Mouse (Mus musculus) embryonic facial prominence, embryonic 13.5 days (tissue): ENCODE measurements around the gene Srarp. TPM values are rescaled to one million over a fixed set of nuclear protein-coding genes. Genes with fewer than 3 reads are reported as not detected.

Experiments used
- ATAC-seq: fragments of 200-750 bp; cut with Nextera tagmentation; 2 replicates; pipeline ENCODE4 v1.8.0; 2017; ENCODE audit warnings: low read depth; ENCODE audit not compliant: insufficient number of reproducible peaks, insufficient read depth, low FRiP score, low TSS enrichment
- H3K27ac ChIP-seq: fragments of 300-500 bp; sonication (generic); 2 replicates; pipeline ENCODE4 v1.5.1; 2015; ENCODE audit warnings: moderate library complexity, mild to moderate bottlenecking, inconsistent platforms
- H3K27me3 ChIP-seq: fragments of 300-500 bp; sonication (generic); 2 replicates; pipeline ENCODE4 v1.6.1; 2015; ENCODE audit warnings: mild to moderate bottlenecking, inconsistent platforms
- H3K36me3 ChIP-seq: fragments of 300-500 bp; sonication (generic); 2 replicates; pipeline ENCODE4 v1.6.1; 2015; ENCODE audit warnings: mild to moderate bottlenecking, inconsistent platforms
- H3K4me1 ChIP-seq: fragments of 300-500 bp; sonication (generic); 2 replicates; pipeline ENCODE4 v1.6.1; 2015; ENCODE audit warnings: inconsistent platforms
- H3K4me2 ChIP-seq: fragments of 300-500 bp; sonication (generic); 2 replicates; pipeline ENCODE4 v1.6.1; 2015; ENCODE audit warnings: moderate library complexity, mild to moderate bottlenecking, inconsistent platforms
- H3K4me3 ChIP-seq: fragments of 300-500 bp; sonication (generic); 2 replicates; pipeline ENCODE4 v1.5.1; 2015; ENCODE audit warnings: mild to moderate bottlenecking, inconsistent platforms
- H3K9ac ChIP-seq: fragments of 300-500 bp; sonication (generic); 2 replicates; pipeline ENCODE4 v1.6.1; 2015; ENCODE audit warnings: mild to moderate bottlenecking, inconsistent platforms
- H3K9me3 ChIP-seq: fragments of 300-500 bp; sonication (generic); 2 replicates; pipeline ENCODE4 v1.6.1; 2016; ENCODE audit warnings: inconsistent platforms
- WGBS: fragments of 180-500 bp; shearing (Covaris S2); methylation state at CpG from one replicate; pipeline ENCODE4 v1.1.7; 2015; ENCODE audit warnings: mixed read lengths; 5-methylcytosine and 5-hydroxymethylcytosine counted together
- polyA plus RNA-seq: library from polyadenylated mRNA; unstranded; fragments of >200 nt; fragmentation: Nextera tagmentation; extraction: Ambion mirVana; gene quantifications from 2 replicates; pipeline ENCODE4 v1.2.1, GENCODE M21; 2015

Gene Srarp
- polyA plus RNA-seq, 1 experiment from 2014 or later = not detected

- ATAC-seq = no peak
- H3K27ac ChIP-seq = no peak overlapping the region
- H3K9me3 ChIP-seq = no peaks in the 10 kb centered on the region
- H3K27me3 ChIP-seq = peaks cover 20% of the 10 kb centered on the region
- no peak overlapping the region for H3K4me3 ChIP-seq
- peaks cover 29% of the 10 kb centered on the region for H3K4me1 ChIP-seq
- no peaks in the 10 kb centered on the region for H3K36me3 ChIP-seq
- no peak overlapping the region for H3K4me2 ChIP-seq
- WGBS = 79% methylated on average over 5 of the region's 5 CpGs
- H3K9ac ChIP-seq = no peak overlapping the region
Measured at GRCm38 (mm10) chr4:141423288-141423687, 12.6 kb downstream of the Srarp start.

GRCm38 (mm10) chr4:141422841-141423240 is 13.1 kb downstream of the Srarp start:
- Histone ChIP-seq H3K9me3 (no peaks in the 10 kb centered on the region), H3K4me1 (peaks cover 29% of the 10 kb centered on the region), H3K4me3 (no peak overlapping the region), H3K36me3 (no peaks in the 10 kb centered on the region), H3K4me2 (no peak overlapping the region), H3K27me3 (peaks cover 20% of the 10 kb centered on the region), H3K9ac (no peak overlapping the region), H3K27ac (no peak overlapping the region)
- ATAC-seq = no peak
- whole genome bisulfite sequencing = 81% methylated on average over 5 of the region's 5 CpGs

- Histone ChIP-seq H3K4me1 (peaks cover 25% of the 10 kb centered on the region), H3K27ac (no peak overlapping the region), H3K9me3 (no peaks in the 10 kb centered on the region), H3K9ac (peak overlapping the region; percentile 46; the same call in 1 of the 2 replicates), H3K4me3 (no peak overlapping the region), H3K4me2 (no peak overlapping the region), H3K27me3 (peaks cover 20% of the 10 kb centered on the region), H3K36me3 (no peaks in the 10 kb centered on the region)
- ATAC-seq = no peak
- WGBS = 67% methylated on average over 14 of the region's 14 CpGs
Measured at GRCm38 (mm10) chr4:141421423-141421822, 14.5 kb downstream of the Srarp start.

- Histone ChIP-seq H3K36me3 (no peaks in the 10 kb centered on the region), H3K9ac (no peak overlapping the region), H3K4me2 (no peak overlapping the region), H3K27ac (no peak overlapping the region), H3K9me3 (no peaks in the 10 kb centered on the region), H3K27me3 (peaks cover 20% of the 10 kb centered on the region), H3K4me1 (peaks cover 20% of the 10 kb centered on the region), H3K4me3 (no peak overlapping the region)
- 48% methylated on average over 9 of the region's 9 CpGs for WGBS
- ATAC-seq = no peak
Measured at GRCm38 (mm10) chr4:141420886-141421285, 15.0 kb downstream of the Srarp start.

GRCm38 (mm10) chr4:141420192-141420829 is 15.6 kb downstream of the Srarp start, which contains the start of gene Hspb7:
Gene Hspb7 (plus strand): TSS chr4:141420779.
- ATAC-seq = no peak
- peak within 1 kb of the TSS; percentile 46; the same call in 1 of the 2 replicates for H3K9ac ChIP-seq
- peaks cover 15% of the 10 kb centered on the region for H3K4me1 ChIP-seq
- H3K4me2 ChIP-seq = no peak within 1 kb of the TSS
- H3K27ac ChIP-seq = no peak within 1 kb of the TSS
- H3K27me3 ChIP-seq = peaks cover 20% of the 10 kb centered on the region
- no peak within 1 kb of the TSS for H3K4me3 ChIP-seq
- H3K9me3 ChIP-seq = no peaks in the 10 kb centered on the region
- 50% methylated on average over 9 of the region's 9 CpGs for whole genome bisulfite sequencing
- no peaks in the 10 kb centered on the region for H3K36me3 ChIP-seq

GRCm38 (mm10) chr4:141419398-141420191 is 16.3 kb downstream of the Srarp start:
- Histone ChIP-seq H3K9ac (no peak overlapping the region), H3K4me3 (no peak overlapping the region), H3K9me3 (no peaks in the 10 kb centered on the region), H3K4me2 (no peak overlapping the region), H3K27me3 (peaks cover 14% of the 10 kb centered on the region), H3K4me1 (peaks cover 10% of the 10 kb centered on the region; the same call in 1 of the 2 replicates), H3K27ac (no peak overlapping the region), H3K36me3 (no peaks in the 10 kb centered on the region)
- 70% methylated on average over 27 of the region's 27 CpGs for WGBS
- ATAC-seq = no peak

GRCm38 (mm10) chr4:141415924-141416323 is 20.0 kb downstream of the Srarp start, which contains the start of gene Clcnkb:
Gene Clcnkb (minus strand): TSS chr4:141416014.
- Histone ChIP-seq H3K9me3 (no peaks in the 10 kb centered on the region), H3K9ac (no peak within 1 kb of the TSS), H3K27ac (no peak within 1 kb of the TSS), H3K4me3 (no peak within 1 kb of the TSS), H3K4me1 (peaks cover 10% of the 10 kb centered on the region; the same call in 1 of the 2 replicates), H3K36me3 (no peaks in the 10 kb centered on the region), H3K27me3 (peaks cover 9% of the 10 kb centered on the region; the same call in 1 of the 2 replicates), H3K4me2 (no peak within 1 kb of the TSS)
- WGBS = 55% methylated on average over 7 of the region's 7 CpGs
- ATAC-seq = no peak

GRCm38 (mm10) chr4:141411430-141411992 is 24.4 kb downstream of the Srarp start:
- Histone ChIP-seq H3K4me3 (no peak overlapping the region), H3K4me2 (no peak overlapping the region), H3K4me1 (no peaks in the 10 kb centered on the region), H3K9ac (no peak overlapping the region), H3K9me3 (no peaks in the 10 kb centered on the region), H3K36me3 (no peaks in the 10 kb centered on the region), H3K27me3 (peaks cover 21% of the 10 kb centered on the region; the same call in 1 of the 2 replicates), H3K27ac (no peak overlapping the region)
- no peak for ATAC-seq
- WGBS = 18% methylated on average over 22 of the region's 22 CpGs

GRCm38 (mm10) chr4:141408577-141408976 is 27.3 kb downstream of the Srarp start:
- 91% methylated on average over 3 of the region's 3 CpGs for WGBS
- Histone ChIP-seq H3K36me3 (no peaks in the 10 kb centered on the region), H3K9ac (no peak overlapping the region), H3K27ac (no peak overlapping the region), H3K4me3 (no peak overlapping the region), H3K4me1 (peaks cover 8% of the 10 kb centered on the region), H3K4me2 (no peak overlapping the region), H3K9me3 (no peaks in the 10 kb centered on the region), H3K27me3 (peaks cover 33% of the 10 kb centered on the region)
- ATAC-seq = no peak

- 0 out of 2 replicates have a peak overlapping the region, but pooled peaks have one; percentile 46 for H3K9ac ChIP-seq
- 49% methylated on average over 13 of the region's 14 CpGs for WGBS
- H3K36me3 ChIP-seq = no peaks in the 10 kb centered on the region
- no peak overlapping the region for H3K4me3 ChIP-seq
- ATAC-seq = no peak
- peaks cover 34% of the 10 kb centered on the region for H3K27me3 ChIP-seq
- peaks cover 8% of the 10 kb centered on the region for H3K4me1 ChIP-seq
- H3K9me3 ChIP-seq = no peaks in the 10 kb centered on the region
- no peak overlapping the region for H3K27ac ChIP-seq
- no peak overlapping the region for H3K4me2 ChIP-seq
Measured at GRCm38 (mm10) chr4:141406516-141407299, 29.2 kb downstream of the Srarp start.

GRCm38 (mm10) chr4:141405314-141405622 is 30.6 kb downstream of the Srarp start:
- H3K4me2 ChIP-seq = no peak overlapping the region
- 85% methylated on average over 3 of the region's 3 CpGs for WGBS

More at GRCm38 (mm10) chr4:141405314-141405622, 30.6 kb downstream of the Srarp start:
- Histone ChIP-seq H3K9me3 (no peaks in the 10 kb centered on the region), H3K36me3 (no peaks in the 10 kb centered on the region), H3K27ac (no peak overlapping the region), H3K9ac (0 out of 2 replicates have a peak overlapping the region, but pooled peaks have one; percentile 12), H3K4me3 (no peak overlapping the region), H3K4me1 (peaks cover 8% of the 10 kb centered on the region), H3K27me3 (peaks cover 23% of the 10 kb centered on the region)
- no peak for ATAC-seq
